ENCODE assay signal across 12 mouse cellular contexts in genomic region chr11:49758096-49758495, GRCm38 (mm10).
"Had no signal": no experiment of that assay in that cellular context is flagged by ENCODE, and none has a peak within 500 bp of the region (broad histone marks: within the 10 kb centered on the region; RNA-seq: fewer than 3 reads in every experiment).

No protein-coding gene starts in this region.

- H3K4me1 ChIP-seq: midbrain, embryonic 10.5 days had no signal

- H3K4me2 ChIP-seq: limb, embryonic 15.5 days; liver, embryonic 12.5 days; lung, embryonic 15.5 days had no signal

- H3K4me3 ChIP-seq: limb, embryonic 15.5 days; liver, embryonic 12.5 days; lung, embryonic 15.5 days; midbrain, embryonic 10.5 days had no signal

- H3K27me3 ChIP-seq: limb, embryonic 15.5 days; lung, embryonic 15.5 days had no signal

- H3K36me3 ChIP-seq: limb, embryonic 15.5 days; liver, embryonic 12.5 days; lung, embryonic 15.5 days; midbrain, embryonic 10.5 days had no signal

- H3K9me3 ChIP-seq: limb, embryonic 15.5 days; liver, embryonic 12.5 days; lung, embryonic 15.5 days; midbrain, embryonic 10.5 days had no signal

- H3K27ac ChIP-seq: limb, embryonic 15.5 days; liver, embryonic 12.5 days; lung, embryonic 15.5 days; midbrain, embryonic 10.5 days; stomach, postnatal 0 days had no signal

- ATAC-seq: liver, embryonic 12.5 days; midbrain, embryonic 16.5 days had no signal

- H3K9ac ChIP-seq: limb, embryonic 15.5 days; lung, embryonic 15.5 days had no signal

- DNase-seq: kidney, adult 8-10 months; kidney, postnatal 25 days; layer of hippocampus, postnatal 36 days; lung, postnatal 36 days; right cerebral cortex, postnatal 14 days; thymus, postnatal 14 days had no signal
